ENCODE assay signal across 31 mouse cellular contexts in genomic region chr11:88264889-88265288, GRCm38 (mm10). TPM values are rescaled to one million over a fixed set of nuclear protein-coding genes. Genes with fewer than 3 reads are reported as not detected.
DNase-seq lines count a peak whose midpoint lies in the region; ATAC-seq and TF ChIP-seq lines count a peak whose summit lies in the region.
"Had no signal": no experiment of that assay in that cellular context is flagged by ENCODE, and none has a peak within 500 bp of the region (broad histone marks: within the 10 kb centered on the region; RNA-seq: fewer than 3 reads in every experiment).

No protein-coding gene starts in this region.

- no peaks in the 10 kb centered on the region for H3K9me3 ChIP-seq in hindbrain, embryonic 15.5 days
- peaks cover 1% of the 10 kb centered on the region; the same call in 1 of the 2 replicates for H3K9me3 ChIP-seq in hindbrain, embryonic 13.5 days
- no peaks in the 10 kb centered on the region for H3K9me3 ChIP-seq in kidney, postnatal 0 days (replicated peaks; ENCODE audit: low read length)
- no peaks in the 10 kb centered on the region for H3K9me3 ChIP-seq in neural tube, embryonic 13.5 days
- no peaks in the 10 kb centered on the region for H3K9me3 ChIP-seq in lung, postnatal 0 days (ENCODE audit: low read length)
- H3K9me3 ChIP-seq: forebrain, embryonic 15.5 days; heart, embryonic 10.5 days had no signal

- H3K4me2 ChIP-seq in hindbrain, embryonic 15.5 days = no peak overlapping the region
- H3K4me2 ChIP-seq in hindbrain, embryonic 13.5 days = no peak overlapping the region
- no peak overlapping the region for H3K4me2 ChIP-seq in kidney, postnatal 0 days (ENCODE audit: low read length)
- no peak overlapping the region for H3K4me2 ChIP-seq in neural tube, embryonic 13.5 days
- no peak overlapping the region for H3K4me2 ChIP-seq in lung, postnatal 0 days (replicated peaks; ENCODE audit: low read depth, low read length)
- H3K4me2 ChIP-seq: embryonic facial prominence, embryonic 13.5 days; forebrain, embryonic 15.5 days had no signal

- no peak overlapping the region for H3K4me3 ChIP-seq in hindbrain, embryonic 15.5 days
- H3K4me3 ChIP-seq in hindbrain, embryonic 13.5 days = no peak overlapping the region
- H3K4me3 ChIP-seq in kidney, postnatal 0 days (replicated peaks; ENCODE audit: low read depth, low read length) = no peak overlapping the region
- H3K4me3 ChIP-seq in neural tube, embryonic 13.5 days = no peak overlapping the region
- H3K4me3 ChIP-seq in lung, postnatal 0 days (ENCODE audit: low read depth, low read length) = no peak overlapping the region
- H3K4me3 ChIP-seq: embryonic facial prominence, embryonic 13.5 days; forebrain, embryonic 10.5 days; forebrain, embryonic 15.5 days; heart, embryonic 10.5 days had no signal

- H3K36me3 ChIP-seq in hindbrain, embryonic 15.5 days = no peaks in the 10 kb centered on the region
- H3K36me3 ChIP-seq in hindbrain, embryonic 13.5 days = no peaks in the 10 kb centered on the region
- H3K36me3 ChIP-seq in kidney, postnatal 0 days (ENCODE audit: insufficient read depth, low read length) = no peaks in the 10 kb centered on the region
- no peaks in the 10 kb centered on the region; the same call in 1 of the 2 replicates for H3K36me3 ChIP-seq in neural tube, embryonic 13.5 days
- H3K36me3 ChIP-seq in lung, postnatal 0 days (ENCODE audit: insufficient read depth, low read length) = no peaks in the 10 kb centered on the region
- H3K36me3 ChIP-seq: embryonic facial prominence, embryonic 13.5 days; forebrain, embryonic 10.5 days; forebrain, embryonic 15.5 days; heart, embryonic 10.5 days had no signal

- WGBS in hindbrain, embryonic 15.5 days = 40% methylated on average over 5 of the region's 5 CpGs
- WGBS in hindbrain, embryonic 13.5 days = 52% methylated on average over 5 of the region's 5 CpGs
- 46% methylated on average over 5 of the region's 5 CpGs for WGBS in kidney, postnatal 0 days
- 59% methylated on average over 5 of the region's 5 CpGs for WGBS in neural tube, embryonic 13.5 days
- WGBS in lung, postnatal 0 days = 68% methylated on average over 5 of the region's 5 CpGs

- no peak overlapping the region for H3K9ac ChIP-seq in hindbrain, embryonic 15.5 days
- H3K9ac ChIP-seq in hindbrain, embryonic 13.5 days = no peak overlapping the region
- no peak overlapping the region for H3K9ac ChIP-seq in kidney, postnatal 0 days (ENCODE audit: low read depth, low read length)
- H3K9ac ChIP-seq in neural tube, embryonic 13.5 days = no peak overlapping the region
- no peak overlapping the region for H3K9ac ChIP-seq in lung, postnatal 0 days (replicated peaks; ENCODE audit: low read depth)
- H3K9ac ChIP-seq: embryonic facial prominence, embryonic 13.5 days; forebrain, embryonic 15.5 days; liver, embryonic 14.5 days had no signal

- peak; percentile 43; the same call in 1 of the 2 replicates for ATAC-seq in hindbrain, embryonic 15.5 days (ENCODE audit: low FRiP score, low read depth)
- ATAC-seq in hindbrain, embryonic 13.5 days (ENCODE audit: low FRiP score) = no peak
- ATAC-seq in kidney, postnatal 0 days (replicated peaks; ENCODE audit: low FRiP score, low read depth) = 0 out of 2 replicates have a peak, but pooled peaks have one; percentile 57
- ATAC-seq in neural tube, embryonic 13.5 days (ENCODE audit: low read depth) = no peak
- ATAC-seq in lung, postnatal 0 days = no peak
- ATAC-seq: forebrain, embryonic 15.5 days; inflammation-experienced regulatory T-cells, adult 6 months; Patski had no signal

- peaks cover 26% of the 10 kb centered on the region for H3K4me1 ChIP-seq in hindbrain, embryonic 15.5 days (replicated peaks)
- peaks cover 50% of the 10 kb centered on the region for H3K4me1 ChIP-seq in hindbrain, embryonic 13.5 days (replicated peaks)
- H3K4me1 ChIP-seq in kidney, postnatal 0 days (replicated peaks; ENCODE audit: insufficient read depth, low read length) = 0 out of 2 replicates have a peak, but pooled peaks cover 4% of the 10 kb centered on the region
- peaks cover 38% of the 10 kb centered on the region for H3K4me1 ChIP-seq in neural tube, embryonic 13.5 days (replicated peaks)
- no peaks in the 10 kb centered on the region; the same call in 1 of the 2 replicates for H3K4me1 ChIP-seq in lung, postnatal 0 days (ENCODE audit: insufficient read depth, low read depth, low read length)
- H3K4me1 ChIP-seq: embryonic facial prominence, embryonic 13.5 days had no signal

- H3K27me3 ChIP-seq in hindbrain, embryonic 15.5 days = no peaks in the 10 kb centered on the region
- no peaks in the 10 kb centered on the region for H3K27me3 ChIP-seq in hindbrain, embryonic 13.5 days
- no peaks in the 10 kb centered on the region for H3K27me3 ChIP-seq in kidney, postnatal 0 days (ENCODE audit: insufficient read depth, low read length)
- H3K27me3 ChIP-seq in neural tube, embryonic 13.5 days = no peaks in the 10 kb centered on the region
- 0 out of 2 replicates have a peak, but pooled peaks cover 3% of the 10 kb centered on the region for H3K27me3 ChIP-seq in lung, postnatal 0 days (replicated peaks; ENCODE audit: insufficient read depth, low read length)
- H3K27me3 ChIP-seq: embryonic facial prominence, embryonic 13.5 days; forebrain, embryonic 15.5 days; Patski had no signal

- no peak for TF ChIP-seq EP300 in lung, postnatal 0 days (IDR thresholded peaks at IDR 0.05)

- peak; percentile 57 for DNase-seq in kidney, postnatal 0 days (ENCODE audit: low spot score)
- no peak for DNase-seq in kidney, adult 8-10 months
- DNase-seq in neural tube, embryonic 10.5 days (ENCODE audit: extremely low spot score, low spot score) = no peak
- no peak for DNase-seq in lung, postnatal 0 days (ENCODE audit: low spot score)
- DNase-seq: adrenal gland, postnatal 14 days; cerebellum, adult 18-20 months; gastrocnemius, postnatal 25 days; heart, adult 11 months; heart, postnatal 36 days; kidney, adult 18-20 months; layer of hippocampus, postnatal 36 days; liver; lung, adult 2 months; lung, postnatal 14 days; right cerebral cortex, postnatal 4 days; thymus, adult 18-20 months; thymus, postnatal 25 days had no signal

- TF ChIP-seq CTCF in kidney, postnatal 0 days (IDR thresholded peaks at IDR 0.05; ENCODE audit: low read depth) = no peak
- TF ChIP-seq CTCF in lung, postnatal 0 days (IDR thresholded peaks at IDR 0.05) = no peak

- peak overlapping the region; percentile 67; the same call in 1 of the 2 replicates for H3K27ac ChIP-seq in hindbrain, embryonic 15.5 days (replicated peaks)
- no peak overlapping the region for H3K27ac ChIP-seq in hindbrain, embryonic 13.5 days
- H3K27ac ChIP-seq in kidney, postnatal 0 days = no peak overlapping the region
- 0 out of 2 replicates have a peak overlapping the region, but pooled peaks have one; percentile 6 for H3K27ac ChIP-seq in neural tube, embryonic 13.5 days (replicated peaks)
- H3K27ac ChIP-seq in lung, postnatal 0 days (ENCODE audit: low read length) = no peak overlapping the region
- H3K27ac ChIP-seq: embryonic facial prominence, embryonic 13.5 days; forebrain, embryonic 10.5 days; forebrain, embryonic 15.5 days; heart, embryonic 10.5 days; liver, embryonic 14.5 days; stomach, postnatal 0 days had no signal

RNA-seq across cellular contexts. Expression of gene Ccdc182, which starts 29.0 kb away (rescaled TPM):
- 0.17 and 0.29 TPM in 2 replicates for polyA plus RNA-seq in hindbrain, embryonic 15.5 days (2015; fragmentation: Nextera tagmentation; extraction: Ambion mirVana)
- polyA plus RNA-seq in hindbrain, embryonic 13.5 days (2015; fragmentation: Nextera tagmentation; extraction: Ambion mirVana) = 1.3 and 1.7 TPM in 2 replicates
- polyA plus RNA-seq in kidney, postnatal 0 days (2015; fragmentation: Nextera tagmentation; extraction: Ambion mirVana) = 4.2 TPM in 2 replicates
- polyA plus RNA-seq in neural tube, embryonic 13.5 days (2015; fragmentation: Nextera tagmentation; extraction: Ambion mirVana) = 3.1 and 4.1 TPM in 2 replicates
- polyA plus RNA-seq in lung, postnatal 0 days (2015; fragmentation: Nextera tagmentation; extraction: Ambion mirVana) = not detected in 2 replicates
- polyA plus RNA-seq: frontal cortex, adult 2 months; heart, embryonic 16.5 days; inflammation-experienced regulatory T-cells, adult 6 months; liver, embryonic 14.5 days; lung, adult 2 months; Patski; spleen, adult 2 months; stomach, postnatal 0 days had no signal

Comparison
In these comparisons a context has a peak if more than half of its experiments do, and no peak if none do; other contexts are left out.
1. ATAC-seq: peak in hindbrain, embryonic 15.5 days (single experiment) and kidney, postnatal 0 days (single experiment); none in hindbrain, embryonic 13.5 days (single experiment), neural tube, embryonic 13.5 days (single experiment) and lung, postnatal 0 days (single experiment).
2. H3K27ac ChIP-seq: peak in hindbrain, embryonic 15.5 days (single experiment) and neural tube, embryonic 13.5 days (single experiment); none in hindbrain, embryonic 13.5 days (single experiment), kidney, postnatal 0 days (single experiment) and lung, postnatal 0 days (single experiment).